Mouse (Mus musculus) liver, embryonic 14.5 days (tissue): Measurements from ENCODE around the gene Rrp7a. TPM values are rescaled to one million over a fixed set of nuclear protein-coding genes. Genes with fewer than 3 reads are reported as not detected.

ENCODE experiments used
- ATAC-seq: fragments of 200-750 bp; cut with Nextera tagmentation; 2 replicates; pipeline ENCODE4 v1.8.0; 2017; ENCODE audit warnings: moderate number of reproducible peaks, mild to moderate bottlenecking, moderate library complexity; ENCODE audit not compliant: insufficient read depth
- DNase-seq, 3 experiments: peaks; one replicate each; pipeline ENCODE4 v3.0.0-alpha.2; 2012 to 2013; ENCODE audit warnings: low read depth in 3 of 3, low spot score in 3 of 3
- H3K27ac ChIP-seq: fragments of 300-500 bp; sonication (generic); 2 replicates; pipeline ENCODE4 v1.5.1; 2014; ENCODE audit warnings: moderate library complexity, mild to moderate bottlenecking, control low read depth, inconsistent platforms
- H3K27me3 ChIP-seq: fragments of 300-500 bp; sonication (generic); 2 replicates; pipeline ENCODE4 v1.6.1; 2014; ENCODE audit warnings: mild to moderate bottlenecking, low read length, moderate library complexity; ENCODE audit not compliant: control insufficient read depth, insufficient read depth
- H3K36me3 ChIP-seq: fragments of 300-500 bp; sonication (generic); replicated peaks from 2 replicates; pipeline ENCODE4 v1.6.1; 2014; ENCODE audit warnings: low read depth; ENCODE audit not compliant: control insufficient read depth, insufficient read depth
- H3K4me1 ChIP-seq, 2 experiments: fragments of 200-500 bp in 1 of 2; fragments of 300-500 bp in 1 of 2; sonication (generic) in 1 of 2; replicated peaks; 2 replicates each; pipeline ENCODE4 v1.6.1; 2012 to 2014; ENCODE audit warnings: antibody characterized with exemption in 1 of 2, inconsistent platforms in 1 of 2, low read length in 1 of 2; ENCODE audit not compliant: control insufficient read depth in 2 of 2, insufficient read depth in 2 of 2
- H3K4me2 ChIP-seq: fragments of 300-500 bp; sonication (generic); 2 replicates; pipeline ENCODE4 v1.6.1; 2014; ENCODE audit warnings: low read depth, mild to moderate bottlenecking, control low read depth, moderate library complexity
- H3K4me3 ChIP-seq, 2 experiments: fragments of 200-500 bp in 1 of 2; fragments of 300-500 bp in 1 of 2; sonication (generic) in 1 of 2; 2 replicates each; pipeline ENCODE4 v1.5.1; 2012 to 2014; ENCODE audit warnings: low read depth in 2 of 2, low read length in 2 of 2, mild to moderate bottlenecking in 2 of 2, control low read depth in 1 of 2, inconsistent platforms in 1 of 2, moderate library complexity in 1 of 2; ENCODE audit not compliant: insufficient read depth in 1 of 2
- H3K9ac ChIP-seq: fragments of 300-500 bp; sonication (generic); replicated peaks from 2 replicates; pipeline ENCODE4 v1.6.1; 2014; ENCODE audit warnings: mild to moderate bottlenecking, control low read depth, moderate library complexity
- H3K9me3 ChIP-seq: fragments of 300-500 bp; sonication (generic); 2 replicates; pipeline ENCODE4 v1.6.1; 2016; ENCODE audit warnings: low read length, mixed read lengths; ENCODE audit not compliant: control insufficient read depth
- CTCF ChIP-seq: IDR thresholded peaks from 2 replicates; pipeline ENCODE4 v1.5.1; 2016; ENCODE audit warnings: antibody characterized with exemption, low read depth, control low read depth
- EP300 ChIP-seq: IDR thresholded peaks from 2 replicates; pipeline ENCODE4 v1.6.1; 2016; ENCODE audit warnings: antibody characterized with exemption, low read depth
- WGBS: fragments of 180-500 bp; shearing (Covaris S2); extraction: QIAGEN DNeasy Blood & Tissue Kit; methylation state at CpG from one replicate; pipeline ENCODE4 v1.1.7; 2014; ENCODE audit not compliant: insufficient replicate concordance; 5-methylcytosine and 5-hydroxymethylcytosine counted together
- polyA plus RNA-seq, 2 experiments: library from polyadenylated mRNA; depleted of rRNA in 1 of 2; stranded (reverse) in 1 of 2; unstranded in 1 of 2; fragments of >200 nt; fragmentation: Nextera tagmentation in 1 of 2; extraction: Ambion mirVana in 1 of 2; gene quantifications; 2 replicates each; pipeline versions ENCODE4 v1.2.1 to v1.2.3; 2012 to 2014

The Rrp7a gene
- polyA plus RNA-seq, 2 experiments: 21.2 to 23.9 TPM

DNA sequence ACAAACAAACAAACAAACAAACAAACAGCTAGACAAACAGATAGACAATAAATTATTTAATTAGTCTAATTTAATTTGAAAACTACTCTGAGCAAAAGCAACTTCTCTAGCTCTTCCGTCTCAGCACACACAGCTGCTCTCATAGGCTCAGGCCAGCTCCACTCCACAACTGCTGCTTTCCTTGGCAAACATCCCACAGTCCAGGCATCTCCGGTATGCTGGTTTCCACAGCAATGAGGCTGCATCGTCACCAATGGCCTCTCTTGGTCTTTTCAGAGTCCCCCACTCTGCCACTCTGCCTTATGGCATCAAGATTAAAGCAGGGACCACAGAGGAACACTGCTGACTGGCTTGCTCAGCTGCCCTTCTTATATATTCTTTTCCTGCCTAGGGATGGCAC is 51.7 kb downstream of the Rrp7a start:
- no peak for ATAC-seq
- TF ChIP-seq CTCF: no peak
- no peak for TF ChIP-seq EP300
- DNase-seq: no peak

DNA sequence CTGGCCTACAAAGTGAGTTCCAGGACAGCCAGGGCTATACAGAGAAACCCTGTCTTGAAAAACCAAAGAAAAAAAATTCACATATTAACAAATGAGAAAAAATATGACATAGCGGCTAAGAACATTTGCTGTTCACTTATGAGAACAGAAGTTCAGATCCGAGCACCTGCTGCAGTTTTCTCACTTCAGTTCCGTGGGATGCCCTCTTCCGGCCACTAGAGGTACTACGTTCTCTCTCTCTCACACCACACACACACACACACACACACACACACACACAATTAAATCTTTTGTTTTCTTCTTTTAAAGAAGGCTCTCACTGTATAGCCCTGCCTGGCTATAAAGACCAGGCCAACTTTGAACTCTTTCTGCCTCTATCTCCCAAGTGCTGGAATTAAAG is 54.3 kb downstream of the Rrp7a start:
- TF ChIP-seq CTCF (no peak), EP300 (no peak)
- 73% methylated on average over 5 of the region's 5 CpGs for WGBS
- no peak overlapping the region for H3K4me2 ChIP-seq

More for the DNA sequence above, 51.7 kb downstream of the Rrp7a start:
- Histone ChIP-seq H3K27ac (no peak overlapping the region), H3K9me3 (no peaks in the 10 kb centered on the region), H3K4me3 (no peak overlapping the region), H3K4me2 (no peak overlapping the region), H3K9ac (no peak overlapping the region), H3K36me3 (no peaks in the 10 kb centered on the region), H3K4me1 (no peaks in the 10 kb centered on the region), H3K27me3 (peaks cover under 1% of the 10 kb centered on the region; the same call in 1 of the 2 replicates)
- WGBS: 74% methylated on average over 3 of the region's 3 CpGs

DNA sequence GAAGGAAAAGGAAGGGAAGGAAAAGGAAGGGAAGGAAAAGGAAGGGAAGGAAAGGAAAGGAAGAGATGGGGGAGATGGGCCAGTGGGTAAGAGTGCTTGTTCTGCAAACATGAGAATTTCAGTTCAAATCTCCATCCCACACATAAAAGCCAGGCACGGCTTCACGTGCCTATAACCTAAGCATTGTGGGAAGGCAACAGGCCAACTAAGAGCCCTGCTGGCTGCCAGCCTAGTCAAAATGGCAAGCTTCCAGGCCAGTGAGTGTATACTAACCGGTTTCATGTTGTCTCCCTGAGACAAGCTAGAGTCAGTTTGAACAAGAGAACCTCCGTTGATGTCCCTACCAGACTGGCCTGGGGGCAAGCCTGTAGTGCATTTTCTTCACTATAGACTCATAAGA is 57.1 kb downstream of the Rrp7a start:
- WGBS: 68% methylated on average over 4 of the region's 4 CpGs
- DNase-seq (no peak), ATAC-seq (no peak)
- Histone ChIP-seq H3K9ac (no peak overlapping the region), H3K9me3 (no peaks in the 10 kb centered on the region), H3K36me3 (no peaks in the 10 kb centered on the region), H3K4me2 (no peak overlapping the region), H3K4me3 (no peak overlapping the region), H3K27me3 (no peaks in the 10 kb centered on the region), H3K4me1 (no peaks in the 10 kb centered on the region; a peak in 1 of 4 replicates), H3K27ac (no peak overlapping the region)
- TF ChIP-seq CTCF: no peak
- TF ChIP-seq EP300: no peak

More for the DNA sequence above, 54.3 kb downstream of the Rrp7a start:
- H3K9me3 ChIP-seq: no peaks in the 10 kb centered on the region
- ATAC-seq (no peak), DNase-seq (no peak)
- H3K27me3 ChIP-seq: no peaks in the 10 kb centered on the region
- no peaks in the 10 kb centered on the region for H3K36me3 ChIP-seq
- no peak overlapping the region for H3K27ac ChIP-seq
- no peaks in the 10 kb centered on the region for H3K4me1 ChIP-seq
- no peak overlapping the region for H3K9ac ChIP-seq
- no peak overlapping the region for H3K4me3 ChIP-seq

Other genes with a start within 250 kb of the Rrp7a start
- gene Tcf20, start 134.9 kb downstream of the Rrp7a start, polyA plus RNA-seq (2012; rRNA removed): 4.3 and 5.7 TPM in 2 replicates
- gene Tcf20, start 134.9 kb downstream of the Rrp7a start, polyA plus RNA-seq (2014; fragmentation: Nextera tagmentation; extraction: Ambion mirVana): 2.9 and 3.2 TPM in 2 replicates
- 3.6 TPM in 2 replicates for gene Nfam1, start 89.5 kb downstream of the Rrp7a start, polyA plus RNA-seq (2012; rRNA removed)
- gene Nfam1, start 89.5 kb downstream of the Rrp7a start, polyA plus RNA-seq (2014; fragmentation: Nextera tagmentation; extraction: Ambion mirVana): 5.0 and 5.9 TPM in 2 replicates
- 6.9 and 12.4 TPM in 2 replicates for gene Serhl, start 33.3 kb downstream of the Rrp7a start, polyA plus RNA-seq (2012; rRNA removed)
- 14.8 and 17.2 TPM in 2 replicates for gene Serhl, start 33.3 kb downstream of the Rrp7a start, polyA plus RNA-seq (2014; fragmentation: Nextera tagmentation; extraction: Ambion mirVana)
- 22.8 and 25.1 TPM in 2 replicates for gene Poldip3, start 26.6 kb upstream of the Rrp7a start, polyA plus RNA-seq (2012; rRNA removed)
- gene Poldip3, start 26.6 kb upstream of the Rrp7a start, polyA plus RNA-seq (2014; fragmentation: Nextera tagmentation; extraction: Ambion mirVana): 49.4 and 58.5 TPM in 2 replicates
- 88.8 and 94.0 TPM in 2 replicates for gene Cyb5r3, start 49.8 kb upstream of the Rrp7a start, polyA plus RNA-seq (2012; rRNA removed)
- 103 and 109 TPM in 2 replicates for gene Cyb5r3, start 49.8 kb upstream of the Rrp7a start, polyA plus RNA-seq (2014; fragmentation: Nextera tagmentation; extraction: Ambion mirVana)
- 0.05 and 0.07 TPM in 2 replicates for gene A4galt, start 129.0 kb upstream of the Rrp7a start, polyA plus RNA-seq (2012; rRNA removed)
- 0.08 TPM in 1 of 2 replicates, not detected in the other for gene A4galt, start 129.0 kb upstream of the Rrp7a start, polyA plus RNA-seq (2014; fragmentation: Nextera tagmentation; extraction: Ambion mirVana)
- gene Arfgap3, start 227.4 kb upstream of the Rrp7a start, polyA plus RNA-seq (2012; rRNA removed): 10.1 and 10.9 TPM in 2 replicates
- 15.3 and 16.6 TPM in 2 replicates for gene Arfgap3, start 227.4 kb upstream of the Rrp7a start, polyA plus RNA-seq (2014; fragmentation: Nextera tagmentation; extraction: Ambion mirVana)